Mouse (Mus musculus): ENCODE data around the gene Pde8a. TPM values are rescaled to one million over a fixed set of nuclear protein-coding genes. Genes with fewer than 3 reads are reported as not detected.

Gene Pde8a
- polyA plus RNA-seq, 1 experiment from 2014 or later = 6.4 TPM

DNA sequence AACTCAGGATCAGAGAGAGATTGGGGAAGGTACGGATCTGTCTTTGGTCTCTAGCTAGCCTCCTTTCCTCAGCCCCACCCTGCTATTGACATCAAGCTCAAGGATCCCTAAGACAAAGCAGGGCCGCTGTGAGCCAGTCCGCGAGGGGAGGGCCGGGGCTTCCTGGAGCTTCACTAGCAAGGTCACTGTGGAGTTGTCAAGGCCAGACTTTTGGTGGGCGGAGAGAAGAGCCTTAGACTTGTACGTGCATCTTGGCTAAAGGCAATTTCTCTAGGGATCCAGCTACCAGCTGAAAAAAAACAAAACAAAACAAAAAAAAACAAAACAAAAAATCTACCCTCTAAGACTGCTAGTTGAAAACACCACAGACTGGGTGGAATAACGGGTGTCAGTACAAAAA lies 1.6 kb upstream of the Pde8a start:
- Histone ChIP-seq H3K27me3 (peaks cover 59% of the 10 kb centered on the region), H3K36me3 (no peaks in the 10 kb centered on the region), H3K27ac (replicated peaks) (0 out of 2 replicates have a peak overlapping the region, but pooled peaks have one; percentile 66), H3K9ac (no peak overlapping the region), H3K9me3 (replicated peaks) (no peaks in the 10 kb centered on the region), H3K4me2 (replicated peaks) (peak overlapping the region; percentile 59), H3K4me1 (peaks cover 30% of the 10 kb centered on the region), H3K4me3 (replicated peaks) (peak overlapping the region; percentile 52)
- 10% methylated on average over 8 of the region's 8 CpGs for WGBS
- no peak for ATAC-seq (ENCODE audit: insufficient number of reproducible peaks, low FRiP score, low TSS enrichment, low read depth)

DNA sequence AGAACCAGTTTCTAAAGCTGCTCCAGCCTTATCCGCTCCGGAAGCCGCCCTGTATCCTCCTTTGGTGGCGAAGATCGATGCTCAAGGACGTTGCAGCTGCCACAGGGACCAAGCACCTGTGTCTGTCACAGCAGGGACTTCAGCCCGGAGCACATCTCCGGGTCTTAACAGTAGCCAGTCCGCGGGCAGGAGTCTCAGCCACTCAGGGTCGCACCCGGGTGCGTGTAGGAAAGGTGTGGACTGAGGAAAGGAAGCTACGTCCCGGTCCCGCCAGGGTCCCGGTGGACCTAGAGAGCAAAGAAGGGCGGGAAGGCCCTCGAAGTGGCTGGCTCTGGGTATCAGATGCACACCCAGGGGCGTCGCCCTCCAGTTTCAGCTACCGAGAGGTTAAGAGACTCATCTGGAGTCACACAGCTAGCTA lies 1.1 kb upstream of the Pde8a start:
- H3K9ac ChIP-seq = 0 out of 2 replicates have a peak overlapping the region, but pooled peaks have one; percentile 28
- no peaks in the 10 kb centered on the region for H3K9me3 ChIP-seq (replicated peaks)
- peak overlapping the region; percentile 66 for H3K27ac ChIP-seq (replicated peaks)
- H3K36me3 ChIP-seq = no peaks in the 10 kb centered on the region
- H3K4me1 ChIP-seq = peaks cover 30% of the 10 kb centered on the region
- ATAC-seq (ENCODE audit: insufficient number of reproducible peaks, low FRiP score, low TSS enrichment, low read depth) = peak; percentile 58
- peak overlapping the region; percentile 52 for H3K4me3 ChIP-seq (replicated peaks)
- H3K4me2 ChIP-seq (replicated peaks) = peak overlapping the region; percentile 59
- H3K27me3 ChIP-seq = peaks cover 59% of the 10 kb centered on the region
- WGBS = 1% methylated on average over 22 of the region's 22 CpGs

DNA sequence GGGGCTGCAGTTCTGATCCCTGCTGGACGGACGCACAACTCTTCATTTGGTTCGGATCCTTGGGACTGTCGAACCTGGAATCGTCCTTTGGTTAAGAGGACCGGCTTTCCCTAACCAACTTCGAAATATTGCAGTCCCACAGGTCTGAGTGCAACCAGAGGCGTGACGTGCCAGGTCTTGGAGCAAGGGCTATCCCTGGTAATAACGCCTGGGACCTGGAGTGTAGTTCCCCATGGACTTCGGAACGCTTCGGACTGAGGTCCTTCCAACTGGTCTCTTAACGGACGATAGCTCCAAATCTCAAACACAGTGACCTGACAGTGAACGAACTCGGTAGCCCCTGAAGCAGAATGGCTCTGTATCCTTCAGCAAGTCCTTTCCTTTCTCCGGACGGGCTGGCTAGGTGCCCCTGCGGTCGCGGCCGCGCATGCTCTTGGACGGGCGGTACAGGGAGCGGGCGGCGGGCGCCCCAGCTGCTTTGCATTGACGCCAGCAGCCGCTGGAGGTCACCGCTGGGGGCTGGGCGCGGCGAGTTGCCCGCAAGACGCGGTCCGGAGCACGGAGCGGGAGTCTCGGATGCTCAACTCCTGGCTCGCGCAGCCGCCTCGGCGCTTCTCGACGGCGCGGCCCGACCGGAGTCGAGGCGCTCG lies 574 bp upstream of the Pde8a start:
- peak overlapping the region; percentile 52 for H3K4me3 ChIP-seq (replicated peaks)
- no peaks in the 10 kb centered on the region for H3K36me3 ChIP-seq
- peak overlapping the region; percentile 59 for H3K4me2 ChIP-seq (replicated peaks)
- peak overlapping the region; percentile 28; the same call in 1 of the 2 replicates for H3K9ac ChIP-seq
- WGBS = under 1% methylated on average over 55 of the region's 57 CpGs
- peak overlapping the region; percentile 66 for H3K27ac ChIP-seq (replicated peaks)
- ATAC-seq (ENCODE audit: insufficient number of reproducible peaks, low FRiP score, low TSS enrichment, low read depth) = peak; percentile 88
- peaks cover 59% of the 10 kb centered on the region for H3K27me3 ChIP-seq
- H3K4me1 ChIP-seq = peaks cover 30% of the 10 kb centered on the region
- H3K9me3 ChIP-seq (replicated peaks) = no peaks in the 10 kb centered on the region

GRCm38 (mm10) chr7:81214153-81214907 lies 934 bp downstream of the Pde8a start:
- peaks cover 56% of the 10 kb centered on the region for H3K27me3 ChIP-seq
- H3K9ac ChIP-seq = 0 out of 2 replicates have a peak overlapping the region, but pooled peaks have one; percentile 13
- ATAC-seq (ENCODE audit: insufficient number of reproducible peaks, low FRiP score, low TSS enrichment, low read depth) = no peak
- 6% methylated on average over 40 of the region's 40 CpGs for WGBS
- no peaks in the 10 kb centered on the region for H3K36me3 ChIP-seq
- no peaks in the 10 kb centered on the region for H3K9me3 ChIP-seq (replicated peaks)
- H3K27ac ChIP-seq (replicated peaks) = peak overlapping the region; percentile 0; the same call in 1 of the 2 replicates
- H3K4me1 ChIP-seq = peaks cover 30% of the 10 kb centered on the region
- peak overlapping the region; percentile 52 for H3K4me3 ChIP-seq (replicated peaks)
- H3K4me2 ChIP-seq (replicated peaks) = peak overlapping the region; percentile 59

DNA sequence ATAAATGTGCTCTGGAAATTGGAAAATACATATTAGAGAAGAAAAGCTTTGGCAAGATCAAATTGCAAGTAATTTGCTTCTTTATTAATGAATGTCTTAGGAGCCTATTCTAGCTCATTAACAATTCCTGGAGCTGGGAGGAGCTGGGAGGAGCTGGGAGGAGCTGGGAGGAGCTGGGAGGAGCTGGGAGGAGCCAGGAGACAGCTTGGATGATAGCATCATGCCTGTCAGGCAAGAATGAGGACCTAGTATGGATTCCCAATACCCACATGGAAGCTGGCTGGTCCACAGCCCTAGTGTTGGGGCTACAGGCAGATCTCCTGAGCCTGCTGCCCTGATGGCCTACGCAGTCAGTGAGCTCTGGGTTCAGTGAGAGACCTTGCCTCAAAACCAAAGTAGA lies 2.6 kb downstream of the Pde8a start:
- no peak for ATAC-seq (ENCODE audit: insufficient number of reproducible peaks, low FRiP score, low TSS enrichment, low read depth)
- peaks cover 30% of the 10 kb centered on the region for H3K4me1 ChIP-seq
- 82% methylated on average over 1 of the region's 1 CpGs for WGBS
- H3K36me3 ChIP-seq = no peaks in the 10 kb centered on the region
- H3K27ac ChIP-seq (replicated peaks) = no peak overlapping the region
- H3K4me3 ChIP-seq (replicated peaks) = no peak overlapping the region
- no peaks in the 10 kb centered on the region for H3K9me3 ChIP-seq (replicated peaks)
- H3K4me2 ChIP-seq (replicated peaks) = no peak overlapping the region
- peaks cover 44% of the 10 kb centered on the region for H3K27me3 ChIP-seq
- no peak overlapping the region for H3K9ac ChIP-seq

- no peak overlapping the region for H3K27ac ChIP-seq (replicated peaks)
- ATAC-seq (ENCODE audit: insufficient number of reproducible peaks, low FRiP score, low TSS enrichment, low read depth) = no peak
- H3K27me3 ChIP-seq = peaks cover 16% of the 10 kb centered on the region
- 45% methylated on average over 7 of the region's 7 CpGs for WGBS
- H3K9ac ChIP-seq = no peak overlapping the region
- H3K4me3 ChIP-seq (replicated peaks) = no peak overlapping the region
- H3K36me3 ChIP-seq = no peaks in the 10 kb centered on the region
- no peaks in the 10 kb centered on the region for H3K9me3 ChIP-seq (replicated peaks)
- H3K4me2 ChIP-seq (replicated peaks) = no peak overlapping the region
- H3K4me1 ChIP-seq = 0 out of 2 replicates have a peak, but pooled peaks cover 5% of the 10 kb centered on the region
These were observed 5.9 kb downstream of the Pde8a start for GRCm38 (mm10) chr7:81219321-81219720.

GRCm38 (mm10) chr7:81220381-81220780 lies 7.0 kb downstream of the Pde8a start:
- H3K36me3 ChIP-seq = no peaks in the 10 kb centered on the region
- H3K9me3 ChIP-seq (replicated peaks) = no peaks in the 10 kb centered on the region
- no peak for ATAC-seq (ENCODE audit: insufficient number of reproducible peaks, low FRiP score, low TSS enrichment, low read depth)
- 68% methylated on average over 3 of the region's 3 CpGs for WGBS
- H3K4me3 ChIP-seq (replicated peaks) = no peak overlapping the region
- H3K27me3 ChIP-seq = peaks cover 7% of the 10 kb centered on the region
- H3K27ac ChIP-seq (replicated peaks) = no peak overlapping the region
- H3K9ac ChIP-seq = no peak overlapping the region
- no peaks in the 10 kb centered on the region for H3K4me1 ChIP-seq
- no peak overlapping the region for H3K4me2 ChIP-seq (replicated peaks)

- Histone ChIP-seq H3K9me3 (replicated peaks) (no peaks in the 10 kb centered on the region), H3K9ac (no peak overlapping the region), H3K36me3 (no peaks in the 10 kb centered on the region), H3K27me3 (no peaks in the 10 kb centered on the region), H3K27ac (replicated peaks) (no peak overlapping the region), H3K4me1 (no peaks in the 10 kb centered on the region), H3K4me2 (replicated peaks) (no peak overlapping the region), H3K4me3 (replicated peaks) (no peak overlapping the region)
- WGBS = 77% methylated on average over 7 of the region's 7 CpGs
- ATAC-seq (ENCODE audit: insufficient number of reproducible peaks, low FRiP score, low TSS enrichment, low read depth) = no peak
These were observed 10.9 kb downstream of the Pde8a start for GRCm38 (mm10) chr7:81224260-81224659.

- H3K27ac ChIP-seq (replicated peaks) = no peak overlapping the region
- H3K9me3 ChIP-seq (replicated peaks) = no peaks in the 10 kb centered on the region
- no peak overlapping the region for H3K4me2 ChIP-seq (replicated peaks)
- no peak for ATAC-seq (ENCODE audit: insufficient number of reproducible peaks, low FRiP score, low TSS enrichment, low read depth)
- no peaks in the 10 kb centered on the region for H3K4me1 ChIP-seq
- 85% methylated on average over 7 of the region's 7 CpGs for WGBS
- H3K27me3 ChIP-seq = no peaks in the 10 kb centered on the region
- H3K4me3 ChIP-seq (replicated peaks) = no peak overlapping the region
- no peak overlapping the region for H3K9ac ChIP-seq
- H3K36me3 ChIP-seq = no peaks in the 10 kb centered on the region
These were observed 16.8 kb downstream of the Pde8a start for GRCm38 (mm10) chr7:81230091-81230792.

GRCm38 (mm10) chr7:81232674-81233073 lies 19.3 kb downstream of the Pde8a start:
- Histone ChIP-seq H3K27ac (replicated peaks) (no peak overlapping the region), H3K9ac (no peak overlapping the region), H3K9me3 (replicated peaks) (no peaks in the 10 kb centered on the region), H3K4me1 (no peaks in the 10 kb centered on the region), H3K4me3 (replicated peaks) (no peak overlapping the region), H3K36me3 (no peaks in the 10 kb centered on the region), H3K4me2 (replicated peaks) (no peak overlapping the region), H3K27me3 (no peaks in the 10 kb centered on the region)
- WGBS = 81% methylated on average over 2 of the region's 2 CpGs
- no peak for ATAC-seq (ENCODE audit: insufficient number of reproducible peaks, low FRiP score, low TSS enrichment, low read depth)

- no peak for ATAC-seq (ENCODE audit: insufficient number of reproducible peaks, low FRiP score, low TSS enrichment, low read depth)
- H3K27me3 ChIP-seq = no peaks in the 10 kb centered on the region
- no peak overlapping the region for H3K27ac ChIP-seq (replicated peaks)
- no peak overlapping the region for H3K4me3 ChIP-seq (replicated peaks)
- H3K4me1 ChIP-seq = no peaks in the 10 kb centered on the region
- no peaks in the 10 kb centered on the region for H3K36me3 ChIP-seq
- H3K4me2 ChIP-seq (replicated peaks) = no peak overlapping the region
- H3K9me3 ChIP-seq (replicated peaks) = no peaks in the 10 kb centered on the region
- 75% methylated on average over 2 of the region's 2 CpGs for WGBS
- H3K9ac ChIP-seq = no peak overlapping the region
These were observed 21.7 kb downstream of the Pde8a start for GRCm38 (mm10) chr7:81235117-81235516.

Data from embryonic facial prominence, embryonic 15.5 days (tissue).